Mouse (Mus musculus) heart, embryonic 13.5 days (tissue): ENCODE measurements around the gene Psip1. TPM values are rescaled to one million over a fixed set of nuclear protein-coding genes. Genes with fewer than 3 reads are reported as not detected.
"Not testable (repeated sequence)": the region's sequence is repeated elsewhere in the genome, so short reads cannot be mapped to it uniquely, and the experiment has no call there.

ENCODE experiments used
- ATAC-seq: fragments of 200-750 bp; cut with Nextera tagmentation; 2 replicates; pipeline ENCODE4 v1.8.0; 2017; ENCODE audit warnings: moderate TSS enrichment; ENCODE audit not compliant: insufficient number of reproducible peaks, low FRiP score, low TSS enrichment; ENCODE audit errors: extremely low read depth
- H3K27ac ChIP-seq: fragments of 300-500 bp; sonication (generic); replicated peaks from 2 replicates; pipeline ENCODE4 v1.5.1; 2015; ENCODE audit warnings: moderate library complexity, mild to moderate bottlenecking, inconsistent platforms
- H3K27me3 ChIP-seq: fragments of 300-500 bp; sonication (generic); replicated peaks from 2 replicates; pipeline ENCODE4 v1.6.1; 2015; ENCODE audit warnings: mild to moderate bottlenecking, inconsistent platforms
- H3K36me3 ChIP-seq: fragments of 300-500 bp; sonication (generic); 2 replicates; pipeline ENCODE4 v1.6.1; 2015; ENCODE audit warnings: mild to moderate bottlenecking, inconsistent platforms
- H3K4me1 ChIP-seq: fragments of 300-500 bp; sonication (generic); 2 replicates; pipeline ENCODE4 v1.6.1; 2015; ENCODE audit warnings: inconsistent platforms
- H3K4me2 ChIP-seq: fragments of 300-500 bp; sonication (generic); 2 replicates; pipeline ENCODE4 v1.6.1; 2015; ENCODE audit warnings: inconsistent platforms, mild to moderate bottlenecking, moderate library complexity
- H3K4me3 ChIP-seq: fragments of 300-500 bp; sonication (generic); 2 replicates; pipeline ENCODE4 v1.5.1; 2015; ENCODE audit warnings: moderate library complexity, mild to moderate bottlenecking, inconsistent platforms
- H3K9ac ChIP-seq: fragments of 300-500 bp; sonication (generic); 2 replicates; pipeline ENCODE4 v1.6.1; 2015; ENCODE audit warnings: inconsistent platforms, mild to moderate bottlenecking, moderate library complexity
- H3K9me3 ChIP-seq: fragments of 300-500 bp; sonication (generic); 2 replicates; pipeline ENCODE4 v1.6.1; 2016; ENCODE audit warnings: inconsistent platforms
- WGBS: fragments of 180-500 bp; shearing (Covaris S2); methylation state at CpG from one replicate; pipeline ENCODE4 v1.1.7; 2015; ENCODE audit warnings: mixed read lengths; 5-methylcytosine and 5-hydroxymethylcytosine counted together
- polyA plus RNA-seq: library from polyadenylated mRNA; unstranded; fragments of >200 nt; fragmentation: Nextera tagmentation; extraction: Ambion mirVana; gene quantifications from 2 replicates; pipeline ENCODE4 v1.2.1, GENCODE M21; 2015

Psip1 gene
- polyA plus RNA-seq = 76.7 and 77.5 TPM in 2 replicates

GRCm38 (mm10) chr4:83486117-83486901, at the start of gene Psip1:
TSS of gene Psip1 (minus strand) at chr4:83486459.
- peak; percentile 81 for ATAC-seq
- Histone ChIP-seq H3K27ac (peak within 1 kb of the TSS; percentile 97), H3K36me3 (peaks cover 30% of the 10 kb centered on the region), H3K9ac (peak within 1 kb of the TSS; percentile 96), H3K9me3 (no peaks in the 10 kb centered on the region), H3K4me2 (peak within 1 kb of the TSS; percentile 77), H3K4me3 (peak within 1 kb of the TSS; percentile 95), H3K27me3 (no peaks in the 10 kb centered on the region), H3K4me1 (peaks cover 21% of the 10 kb centered on the region)
- WGBS = under 1% methylated on average over 75 of the region's 86 CpGs

GRCm38 (mm10) chr4:83534024-83534423, 47.8 kb upstream of the Psip1 start:
- ATAC-seq = no peak
- H3K9ac ChIP-seq = no peak overlapping the region
- H3K4me3 ChIP-seq = no peak overlapping the region
- no peaks in the 10 kb centered on the region for H3K27me3 ChIP-seq
- no peaks in the 10 kb centered on the region for H3K36me3 ChIP-seq
- H3K4me2 ChIP-seq = no peak overlapping the region
- no peak overlapping the region for H3K27ac ChIP-seq
- no peaks in the 10 kb centered on the region for H3K4me1 ChIP-seq
- no peaks in the 10 kb centered on the region for H3K9me3 ChIP-seq
- 59% methylated on average over 7 of the region's 7 CpGs for WGBS

GRCm38 (mm10) chr4:83533168-83533911, 47.1 kb upstream of the Psip1 start:
- no peak overlapping the region for H3K4me2 ChIP-seq
- H3K4me3 ChIP-seq = no peak overlapping the region
- no peaks in the 10 kb centered on the region for H3K4me1 ChIP-seq
- no peak for ATAC-seq
- no peaks in the 10 kb centered on the region for H3K27me3 ChIP-seq
- no peak overlapping the region for H3K9ac ChIP-seq
- no peak overlapping the region for H3K27ac ChIP-seq
- H3K36me3 ChIP-seq = no peaks in the 10 kb centered on the region
- 77% methylated on average over 9 of the region's 9 CpGs for WGBS
- H3K9me3 ChIP-seq = no peaks in the 10 kb centered on the region

GRCm38 (mm10) chr4:83530060-83530459, 43.8 kb upstream of the Psip1 start:
- H3K9me3 ChIP-seq, ATAC-seq, H3K36me3 ChIP-seq, H3K4me2 ChIP-seq, H3K9ac ChIP-seq, H3K27me3 ChIP-seq, H3K4me1 ChIP-seq, H3K4me3 ChIP-seq, H3K27ac ChIP-seq: not testable (repeated sequence)
- 93% methylated on average over 4 of the region's 4 CpGs for WGBS

GRCm38 (mm10) chr4:83527921-83528320, 41.7 kb upstream of the Psip1 start:
- Histone ChIP-seq H3K9ac (no peak overlapping the region), H3K4me2 (no peak overlapping the region), H3K9me3 (peaks cover 4% of the 10 kb centered on the region; the same call in 1 of the 2 replicates), H3K27me3 (no peaks in the 10 kb centered on the region), H3K27ac (no peak overlapping the region), H3K4me3 (no peak overlapping the region), H3K4me1 (peaks cover 12% of the 10 kb centered on the region), H3K36me3 (no peaks in the 10 kb centered on the region)
- no peak for ATAC-seq

- Histone ChIP-seq H3K27me3 (no peaks in the 10 kb centered on the region), H3K4me2 (peak overlapping the region; percentile 83; the same call in 1 of the 2 replicates), H3K36me3 (no peaks in the 10 kb centered on the region), H3K9me3 (peaks cover 4% of the 10 kb centered on the region; the same call in 1 of the 2 replicates), H3K9ac (no peak overlapping the region), H3K4me3 (no peak overlapping the region), H3K4me1 (peaks cover 12% of the 10 kb centered on the region), H3K27ac (no peak overlapping the region)
- no peak for ATAC-seq
- WGBS = 54% methylated on average over 6 of the region's 6 CpGs
These were observed 40.7 kb upstream of the Psip1 start for GRCm38 (mm10) chr4:83526988-83527334.

GRCm38 (mm10) chr4:83526270-83526987, 40.2 kb upstream of the Psip1 start:
- Histone ChIP-seq H3K27me3 (no peaks in the 10 kb centered on the region), H3K9ac (peak overlapping the region; percentile 81), H3K27ac (peak overlapping the region; percentile 77; the same call in 1 of the 2 replicates), H3K36me3 (no peaks in the 10 kb centered on the region), H3K9me3 (peaks cover 4% of the 10 kb centered on the region; the same call in 1 of the 2 replicates), H3K4me2 (peak overlapping the region; percentile 83), H3K4me1 (peaks cover 12% of the 10 kb centered on the region), H3K4me3 (peak overlapping the region; percentile 72)
- WGBS = 8% methylated on average over 13 of the region's 13 CpGs
- ATAC-seq = no peak

GRCm38 (mm10) chr4:83525690-83526055, 39.4 kb upstream of the Psip1 start:
- peak; percentile 70 for ATAC-seq
- Histone ChIP-seq H3K27me3 (no peaks in the 10 kb centered on the region), H3K36me3 (no peaks in the 10 kb centered on the region), H3K4me3 (peak overlapping the region; percentile 72), H3K4me2 (peak overlapping the region; percentile 83), H3K9ac (peak overlapping the region; percentile 81), H3K9me3 (peaks cover 4% of the 10 kb centered on the region; the same call in 1 of the 2 replicates), H3K27ac (peak overlapping the region; percentile 77), H3K4me1 (peaks cover 12% of the 10 kb centered on the region)
- WGBS = under 1% methylated on average over 18 of the region's 18 CpGs

GRCm38 (mm10) chr4:83524843-83525689, 38.8 kb upstream of the Psip1 start, which contains the start of gene Ccdc171:
TSS of gene Ccdc171 (plus strand) at chr4:83525545.
- Histone ChIP-seq H3K4me1 (peaks cover 12% of the 10 kb centered on the region), H3K27me3 (no peaks in the 10 kb centered on the region), H3K9me3 (peaks cover 4% of the 10 kb centered on the region; the same call in 1 of the 2 replicates), H3K27ac (peak within 1 kb of the TSS; percentile 95), H3K9ac (peak within 1 kb of the TSS; percentile 94), H3K4me2 (peak within 1 kb of the TSS; percentile 83), H3K4me3 (peak within 1 kb of the TSS; percentile 72), H3K36me3 (no peaks in the 10 kb centered on the region)
- ATAC-seq = peak; percentile 97
- under 1% methylated on average over 73 of the region's 73 CpGs for WGBS

GRCm38 (mm10) chr4:83524456-83524842, 38.2 kb upstream of the Psip1 start:
- H3K4me3 ChIP-seq = peak overlapping the region; percentile 72
- H3K9me3 ChIP-seq = peaks cover 4% of the 10 kb centered on the region; the same call in 1 of the 2 replicates
- H3K27me3 ChIP-seq = no peaks in the 10 kb centered on the region
- ATAC-seq = no peak
- WGBS = 9% methylated on average over 6 of the region's 6 CpGs
- peak overlapping the region; percentile 95 for H3K27ac ChIP-seq
- H3K9ac ChIP-seq = peak overlapping the region; percentile 94
- peak overlapping the region; percentile 83 for H3K4me2 ChIP-seq
- peaks cover 12% of the 10 kb centered on the region for H3K4me1 ChIP-seq
- no peaks in the 10 kb centered on the region for H3K36me3 ChIP-seq
